Mouse (Mus musculus) urinary bladder, postnatal 36 days (tissue): ENCODE results near the gene Pilra.

Experiments
- DNase-seq, 2 experiments: peaks; one replicate each; pipeline ENCODE4 v3.0.0; 2022; ENCODE audit warnings: low spot score in 2 of 2, mixed read lengths in 1 of 2

Gene Pilra

DNA sequence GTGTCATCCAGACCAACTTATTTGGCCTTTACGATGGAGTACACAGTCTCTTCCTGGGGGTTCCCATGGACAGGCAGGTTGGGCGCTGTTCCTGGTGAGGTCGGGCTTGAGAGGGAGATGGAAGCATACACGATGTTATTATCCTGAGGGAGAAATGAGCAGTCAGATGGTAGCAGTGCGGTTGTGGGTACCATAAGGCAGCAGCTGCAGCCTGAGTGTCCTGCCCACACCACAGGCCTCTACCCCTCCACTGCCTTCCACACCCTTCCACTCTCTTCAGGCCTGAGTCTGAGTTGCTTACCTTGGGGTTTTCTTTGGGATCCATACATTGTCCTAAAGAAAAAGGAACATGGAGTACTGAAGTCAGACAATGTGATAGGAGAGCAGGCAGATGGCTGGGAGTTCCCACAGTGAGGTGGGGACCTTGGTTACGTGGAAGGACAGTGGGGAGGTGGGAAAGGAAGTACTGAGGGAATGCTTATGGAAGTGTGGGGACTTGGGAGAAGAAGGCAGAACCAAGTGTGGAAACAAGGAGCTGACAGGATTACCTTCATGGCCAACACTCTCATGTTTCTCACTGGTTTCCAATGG is 12.5 kb downstream of the Pilra start:
- no peak for DNase-seq

DNA sequence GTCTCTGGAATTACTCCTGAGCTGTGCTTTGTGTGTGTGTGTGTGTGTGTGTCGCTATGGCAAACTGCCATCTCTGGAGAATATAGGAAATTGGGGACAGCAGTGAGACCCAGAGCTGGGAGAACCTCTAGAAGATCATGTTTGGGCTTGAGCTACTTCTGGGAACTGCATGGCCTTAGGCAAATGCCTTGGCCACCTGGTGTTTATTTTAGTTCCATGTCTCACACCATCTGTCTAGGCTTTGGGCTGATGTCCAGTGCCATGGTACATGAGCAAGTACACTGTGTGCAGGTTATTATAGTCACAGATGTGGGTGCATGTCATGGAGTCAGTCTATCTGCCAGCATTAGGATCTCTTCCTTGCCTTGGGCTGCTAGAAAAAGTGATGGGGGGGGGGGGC is 13.5 kb downstream of the Pilra start:
- DNase-seq: no peak

DNA sequence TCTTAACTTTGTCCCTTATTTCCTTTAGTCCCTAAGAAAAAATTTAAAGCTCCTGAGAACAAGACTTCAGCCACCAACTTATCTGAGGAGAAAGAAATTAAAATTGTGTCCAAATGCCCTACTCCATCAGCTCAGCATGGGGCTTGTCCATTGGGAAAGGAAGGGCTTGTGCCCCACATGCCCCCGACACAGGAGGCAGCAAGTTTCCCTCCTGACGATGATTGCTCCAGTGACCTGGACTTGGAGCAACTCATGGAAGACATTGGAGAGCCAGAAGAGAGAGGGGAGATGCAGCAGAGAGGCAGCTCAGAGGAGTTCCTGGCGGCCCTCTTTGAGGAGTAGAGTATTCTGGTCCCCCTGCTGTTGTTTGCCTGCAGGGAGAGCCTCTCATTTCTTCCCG is 14.0 kb downstream of the Pilra start:
- no peak for DNase-seq

DNA sequence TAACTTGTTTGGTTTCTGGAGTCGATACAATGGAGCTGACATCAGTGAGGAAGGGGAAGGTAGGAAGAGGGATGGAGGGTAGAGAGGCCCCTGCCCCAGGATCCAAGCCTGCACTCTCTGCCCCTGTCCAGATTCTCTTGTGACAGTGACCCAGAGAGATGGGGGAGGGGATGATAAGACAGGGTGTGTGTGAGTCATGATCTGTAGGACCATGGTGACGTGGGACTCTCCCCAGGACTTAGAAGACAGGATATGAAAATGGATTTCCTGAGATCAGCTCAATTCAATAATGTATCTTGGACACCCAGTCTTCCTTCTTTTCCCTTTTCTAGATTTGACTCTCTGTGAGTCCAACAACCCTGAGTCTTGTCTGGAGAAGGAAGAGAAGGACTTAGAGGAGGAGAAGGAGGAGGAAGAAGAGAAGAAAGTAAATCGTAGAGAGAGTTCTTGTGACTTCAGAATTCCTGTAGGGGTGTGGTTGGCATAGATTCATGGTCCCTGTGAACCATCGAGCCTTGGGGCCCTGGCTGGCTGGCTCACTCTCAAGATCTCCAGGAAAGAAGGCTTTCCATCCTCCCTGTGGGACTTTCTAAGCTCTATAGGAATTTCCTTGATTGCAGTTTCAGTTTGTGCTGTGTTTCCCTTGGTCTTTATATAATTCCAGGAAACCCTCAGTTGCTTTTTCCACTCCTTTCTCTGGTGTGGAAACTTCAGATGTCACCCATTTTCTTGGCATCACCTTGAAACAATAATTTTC is 18.4 kb downstream of the Pilra start:
- DNase-seq: no peak

DNA sequence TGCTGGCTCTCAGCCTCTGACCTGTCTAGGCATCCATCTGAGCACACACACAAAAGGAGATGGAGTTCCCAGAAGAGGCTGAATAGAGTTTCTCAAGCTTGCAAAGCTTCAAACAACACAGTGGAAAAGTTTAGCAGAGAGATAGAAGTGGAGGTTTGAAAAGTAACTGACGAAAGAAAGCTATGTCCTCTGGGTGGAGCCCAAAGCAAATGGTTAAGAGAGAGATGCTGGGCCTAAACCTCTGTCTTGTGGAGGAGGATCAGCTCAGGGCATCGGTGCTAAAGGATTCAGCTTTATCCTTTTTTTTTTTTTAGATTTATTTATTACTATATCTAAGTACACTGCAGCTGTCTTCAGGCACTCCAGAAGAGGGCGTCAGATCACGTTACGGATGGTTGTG is 27.8 kb downstream of the Pilra start:
- no peak for DNase-seq

DNA sequence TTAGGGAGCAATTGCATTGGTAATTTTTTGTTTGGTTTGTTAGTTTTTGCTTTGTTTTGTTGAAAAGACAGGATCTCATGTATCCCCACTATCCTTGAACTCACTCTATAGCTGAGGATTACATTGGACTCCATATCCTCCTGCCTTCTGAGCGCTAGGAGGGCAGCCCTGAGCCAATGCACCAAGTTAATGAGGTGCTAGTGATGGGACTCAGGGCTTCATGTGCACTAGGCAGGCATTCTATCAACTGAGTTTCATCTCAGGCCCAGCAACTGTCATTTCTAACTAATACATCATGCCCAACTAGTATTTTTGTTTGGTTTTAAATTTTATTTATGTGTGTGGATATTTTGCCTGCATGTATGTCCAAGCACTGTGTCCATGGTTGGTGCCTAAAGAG is 29.9 kb downstream of the Pilra start:
- no peak for DNase-seq

DNA sequence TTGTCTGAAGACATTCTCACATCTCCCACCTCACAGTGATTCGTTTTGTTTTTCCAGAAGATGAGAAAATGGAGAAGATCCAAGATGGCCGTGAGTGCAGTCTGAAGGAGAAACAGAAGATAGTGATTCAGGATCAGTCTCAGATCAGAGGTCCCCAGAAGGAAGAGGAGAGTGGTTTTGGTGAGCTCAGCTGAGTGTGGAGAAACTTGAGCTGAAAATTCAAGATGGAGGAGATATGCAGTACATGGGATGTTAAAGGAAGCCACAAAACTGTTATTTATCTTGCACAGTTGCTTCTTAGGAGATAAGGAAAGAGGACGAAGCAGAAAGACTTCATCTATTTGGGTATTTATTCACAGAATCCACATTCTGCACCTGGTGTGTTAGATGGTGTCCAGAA is 35.2 kb downstream of the Pilra start:
- no peak for DNase-seq

DNA sequence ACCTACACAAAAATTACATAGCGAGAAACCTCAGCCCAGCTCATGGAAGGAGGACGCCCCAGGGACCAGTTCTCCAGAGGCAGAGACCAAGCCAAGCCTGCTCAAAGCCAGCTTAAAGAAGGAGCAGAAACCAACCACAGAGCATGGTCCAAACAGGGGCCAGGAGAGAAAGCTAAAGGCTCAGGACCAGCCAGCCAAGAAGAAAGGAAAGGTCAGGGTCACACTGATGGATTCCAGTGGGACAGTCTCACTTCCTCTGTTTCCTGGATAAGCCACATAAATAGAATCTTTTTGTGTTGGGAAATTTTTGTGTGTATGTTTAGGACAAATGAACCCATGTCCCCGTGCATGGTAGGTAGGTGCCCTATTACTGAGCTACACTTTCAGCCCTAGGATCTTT is 39.5 kb downstream of the Pilra start:
- DNase-seq: no peak

DNA sequence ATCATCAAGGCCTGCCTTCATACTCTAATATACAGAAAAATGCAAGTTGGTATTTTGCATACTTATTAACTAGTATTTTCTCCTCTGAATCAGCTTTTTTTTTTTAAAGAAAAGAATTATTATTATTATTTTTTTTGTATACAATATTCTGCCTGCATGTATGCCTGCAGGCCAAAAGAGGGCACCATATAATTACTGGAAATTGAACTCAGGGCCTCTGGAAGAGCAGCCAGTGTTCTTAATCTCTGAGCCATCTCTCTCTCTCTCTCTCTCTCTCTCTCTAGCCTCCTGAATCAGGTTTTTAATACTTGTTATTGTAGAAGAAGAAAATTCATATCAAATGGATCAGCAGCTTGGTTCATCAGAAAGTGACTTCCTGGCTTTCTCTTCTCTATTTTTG is 44.5 kb downstream of the Pilra start:
- DNase-seq: no peak

DNA sequence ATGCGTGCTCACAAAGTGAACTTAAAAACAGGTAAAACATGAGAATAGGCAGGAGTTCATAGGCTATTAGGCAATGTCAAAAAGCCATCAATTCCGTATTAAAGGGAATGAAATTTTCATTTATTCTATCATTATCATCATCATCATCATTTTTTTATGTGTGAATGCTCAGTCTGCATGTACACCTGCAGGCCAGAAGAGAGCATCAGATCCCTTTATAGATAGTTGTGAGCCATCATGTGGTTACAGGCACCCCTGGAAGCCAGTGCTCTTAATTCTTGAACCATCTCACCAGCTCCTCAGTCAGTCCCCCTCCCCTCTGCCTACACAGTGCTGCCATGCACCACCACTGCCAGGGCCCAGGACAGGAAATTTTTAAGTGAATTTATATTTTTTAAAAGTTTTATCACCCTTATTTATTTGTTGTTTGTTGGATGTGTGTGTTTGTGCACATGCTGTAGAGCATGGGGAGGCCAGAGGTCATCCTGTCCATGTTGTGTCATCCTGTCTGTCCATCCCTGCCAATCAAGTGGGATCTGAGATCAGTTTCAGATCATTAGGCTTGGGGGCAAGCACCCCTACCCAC is 47.0 kb downstream of the Pilra start:
- no peak for DNase-seq

DNA sequence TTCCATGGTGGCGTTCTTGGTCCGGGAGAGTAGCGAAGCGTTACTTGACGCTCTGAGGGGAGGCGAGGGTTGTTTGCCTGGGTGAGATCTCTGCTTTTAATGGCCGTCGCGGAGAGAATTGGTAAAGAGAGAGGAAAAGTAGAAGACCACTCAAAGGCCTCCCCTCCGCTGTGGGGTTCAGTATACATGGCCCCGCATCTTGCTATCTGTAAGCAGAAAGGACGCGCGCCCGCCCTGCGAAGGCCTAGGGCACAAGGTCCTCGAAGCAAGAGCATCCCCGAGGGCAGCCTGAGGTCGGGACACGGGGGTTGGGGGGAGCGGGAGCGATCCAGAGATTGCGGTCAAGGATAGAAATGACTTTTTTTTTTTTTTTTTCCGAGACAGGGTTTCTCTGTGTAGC is 47.9 kb downstream of the Pilra start:
- DNase-seq: no peak

DNA sequence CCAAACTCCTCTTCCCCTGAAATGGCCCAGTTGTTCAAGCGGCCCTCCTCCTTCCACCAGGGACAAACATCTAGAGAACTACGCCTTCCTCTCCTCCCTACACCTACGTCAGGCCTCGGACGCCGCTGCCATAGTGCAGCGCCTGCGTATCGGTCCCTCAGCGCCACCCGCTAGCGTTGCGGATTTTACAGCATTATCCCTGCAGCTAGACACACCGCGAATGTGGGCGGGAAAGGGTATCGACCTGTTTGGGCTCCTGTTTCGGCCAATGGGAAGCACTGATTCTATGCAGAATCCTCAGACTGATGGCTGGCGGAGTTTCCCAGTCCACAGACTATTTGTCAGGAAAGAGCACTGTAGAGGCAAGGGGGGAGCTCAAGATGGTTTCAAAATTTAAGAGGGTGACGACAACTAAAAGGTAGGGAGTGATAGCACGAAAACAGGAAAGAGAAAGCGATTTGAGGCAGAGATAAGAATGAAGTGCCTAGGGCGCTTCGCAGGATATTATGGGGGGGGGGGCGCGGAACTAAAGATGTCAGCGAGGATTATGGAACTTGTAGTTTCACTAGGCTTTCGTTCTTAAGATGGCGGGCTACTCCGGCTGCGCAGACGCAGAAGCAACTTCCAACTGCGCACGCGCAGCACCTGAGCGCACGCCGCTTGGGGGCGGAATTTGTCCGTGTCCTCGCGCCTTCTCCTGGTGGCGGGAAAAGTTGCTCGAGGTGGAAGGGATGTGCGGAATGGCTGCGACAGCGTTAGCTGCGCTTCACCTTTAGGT is 48.7 kb downstream of the Pilra start, which contains the start of the genes Mepce and Zcwpw1:
Gene Mepce (minus strand): TSS at position 505 of the 778 bp plus-strand sequence.
Gene Zcwpw1 (plus strand): TSS at position 648 of the 778 bp plus-strand sequence.
- peak; percentile 94 to 95 for DNase-seq

DNA sequence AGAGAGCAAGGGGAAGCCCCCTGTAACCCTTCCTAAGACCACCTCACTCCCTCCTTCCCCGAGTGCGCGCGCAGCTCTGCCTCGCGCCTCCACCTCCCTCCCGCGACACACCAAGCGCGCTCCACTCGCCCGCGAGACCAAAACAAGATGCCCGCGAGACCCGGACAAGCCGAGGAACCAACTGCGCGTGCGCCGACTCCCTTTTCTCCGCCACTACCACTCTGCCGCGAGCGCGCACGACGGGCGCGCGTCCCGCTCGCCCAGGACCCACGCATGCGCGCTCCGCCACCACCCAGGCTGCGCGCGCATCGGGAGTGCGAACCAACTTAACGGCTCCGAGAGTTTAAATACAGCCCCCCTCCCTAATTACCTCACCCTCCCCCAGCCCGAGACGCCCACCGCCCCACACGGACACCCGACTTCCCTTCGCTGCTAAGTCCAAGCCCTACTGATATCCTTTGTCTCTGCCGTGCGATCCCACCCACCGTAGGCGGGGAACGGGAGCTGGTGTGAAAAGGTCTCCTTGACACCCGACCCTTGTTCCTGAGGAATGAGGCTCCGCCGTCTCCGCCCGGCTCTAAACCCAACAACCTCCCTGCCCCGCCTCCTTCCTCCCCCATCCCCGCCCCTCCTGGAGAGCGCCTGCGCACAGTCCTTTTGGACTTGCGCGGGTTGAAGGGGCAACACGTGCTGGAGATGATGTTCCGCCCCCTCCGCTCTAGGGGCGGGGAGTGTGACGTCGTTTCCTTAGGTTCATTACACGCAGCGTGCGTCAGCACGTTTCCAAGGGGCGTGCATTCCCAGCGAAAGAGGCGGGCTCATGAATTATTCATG is 49.8 kb downstream of the Pilra start:
- DNase-seq: peak; percentile 98 to 99

DNA sequence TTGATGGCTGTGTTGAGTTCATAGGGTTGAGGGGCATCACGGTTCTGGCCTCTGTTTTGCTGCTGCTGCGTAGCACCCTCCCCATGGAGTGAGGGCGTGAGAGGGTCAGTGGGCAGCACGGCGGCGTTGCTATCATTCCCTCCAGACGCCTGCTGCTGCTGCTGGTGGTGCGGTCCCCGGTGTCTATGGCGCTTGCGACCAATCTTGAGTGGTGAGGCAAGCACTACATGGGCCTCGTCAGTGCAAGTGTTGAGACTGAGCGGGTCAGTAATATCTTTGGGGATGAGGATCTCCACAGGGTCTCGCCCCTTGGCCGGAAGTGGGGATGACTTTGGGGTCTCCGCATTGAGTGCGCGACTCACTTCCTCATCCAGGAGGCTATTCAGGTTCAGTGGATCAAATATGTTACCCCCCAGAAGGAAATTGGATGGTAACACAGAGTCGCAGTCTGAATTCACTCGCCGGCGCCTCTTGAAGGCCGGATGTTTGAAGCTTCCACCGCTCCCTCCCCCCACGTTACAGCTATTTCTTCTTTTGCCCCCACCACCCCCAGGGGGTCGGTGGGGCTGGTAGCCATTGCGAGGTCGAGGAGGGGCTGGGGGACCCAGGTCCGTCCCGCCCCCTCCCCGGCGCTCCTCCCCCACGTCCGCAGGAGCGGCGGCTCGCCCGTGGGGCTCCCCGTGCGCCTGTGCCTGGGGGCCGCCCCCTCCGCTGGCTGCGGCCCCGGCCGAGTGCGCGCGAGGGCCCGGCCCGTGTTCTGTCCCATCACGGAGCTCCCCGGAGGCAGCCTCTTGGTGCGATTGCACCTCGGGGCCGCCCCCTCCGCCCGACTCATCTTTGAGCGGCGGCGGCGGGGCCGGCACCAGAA is 50.7 kb downstream of the Pilra start:
- DNase-seq: peak; percentile 42 to 43

DNA sequence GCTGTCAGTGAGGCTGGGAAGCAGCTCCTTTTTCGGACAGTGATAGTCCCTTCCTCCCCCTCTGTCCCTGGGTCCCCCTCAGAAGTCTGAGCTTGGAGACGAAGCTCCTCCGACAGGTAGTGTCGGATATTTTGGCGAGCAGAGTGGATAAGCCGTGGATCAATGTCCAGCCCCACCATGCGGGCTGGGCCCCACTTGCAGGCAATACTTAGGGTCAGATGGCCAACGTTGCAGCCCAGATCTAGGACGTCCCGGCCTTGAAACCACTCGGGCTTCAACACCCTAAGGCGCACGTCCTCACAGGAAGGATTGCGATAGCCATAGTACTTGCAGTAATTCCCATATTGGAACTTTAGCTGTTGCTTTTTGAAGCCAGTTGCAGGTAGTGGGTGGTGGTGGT is 51.5 kb downstream of the Pilra start:
- DNase-seq: no peak

DNA sequence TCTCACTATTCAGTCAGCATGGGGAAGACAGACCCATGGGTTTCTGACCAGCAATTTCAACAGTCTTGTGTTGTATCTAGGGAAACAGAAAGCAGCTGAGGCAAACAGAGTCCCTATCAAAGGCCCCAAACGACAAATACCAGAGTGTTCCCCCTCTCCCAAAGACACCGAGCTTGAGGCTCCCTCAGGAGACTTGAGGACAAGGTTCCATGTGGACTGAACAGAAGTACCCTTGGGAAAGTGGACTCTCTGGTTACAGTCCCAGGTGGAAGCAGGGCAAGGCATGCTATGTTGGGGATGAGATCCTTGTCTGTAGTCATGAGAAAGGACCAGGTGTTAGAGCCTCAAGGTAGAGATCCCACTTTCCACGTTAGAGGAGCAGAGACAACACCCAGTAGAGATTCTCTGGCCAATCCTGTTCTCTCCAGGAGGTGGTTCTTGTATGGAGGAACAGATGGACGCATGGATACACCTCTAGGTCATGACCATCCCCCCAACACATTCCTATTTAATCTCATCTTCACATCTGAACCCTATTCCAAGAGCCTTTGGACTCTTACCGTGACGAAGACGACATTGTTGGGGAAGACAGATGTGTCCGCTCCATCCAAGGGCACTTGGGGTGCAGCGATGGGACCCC is 52.1 kb downstream of the Pilra start:
- DNase-seq: no peak

DNA sequence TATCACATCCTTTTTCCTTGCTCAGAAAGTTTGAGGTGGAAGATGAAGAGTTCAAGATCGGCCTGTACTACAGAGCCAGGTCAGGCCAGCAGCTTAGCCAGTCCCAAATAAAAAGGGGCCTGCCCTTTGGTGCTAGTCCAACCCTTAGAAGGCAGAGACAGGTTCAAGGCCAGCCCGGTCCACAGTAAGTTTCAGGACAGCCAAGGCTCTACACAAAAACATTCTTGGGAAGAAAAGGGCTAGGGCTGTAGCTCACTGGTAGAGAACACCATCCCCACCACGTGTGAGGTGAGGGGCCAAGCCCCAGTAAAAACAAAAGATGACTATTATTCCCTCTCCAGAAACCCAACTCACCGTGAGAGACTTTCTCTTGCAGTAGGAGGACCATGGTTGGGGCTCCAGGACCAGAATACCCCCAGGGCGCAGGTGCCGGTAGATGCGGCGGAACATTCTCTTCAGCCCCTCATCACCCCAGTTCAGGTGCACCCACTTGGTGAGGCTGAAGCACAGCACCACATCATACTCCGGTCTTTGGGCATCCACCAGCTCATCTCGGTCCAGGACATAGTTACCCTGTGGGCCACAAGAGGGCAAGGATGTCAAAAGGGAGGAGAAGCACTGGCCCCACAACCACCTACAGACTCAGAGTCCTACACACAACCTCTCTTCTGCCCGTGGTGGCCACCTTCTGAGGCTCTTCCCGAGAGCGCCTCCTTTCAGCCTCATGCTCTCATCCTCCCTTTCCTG is 53.1 kb downstream of the Pilra start:
- no peak for DNase-seq

DNA sequence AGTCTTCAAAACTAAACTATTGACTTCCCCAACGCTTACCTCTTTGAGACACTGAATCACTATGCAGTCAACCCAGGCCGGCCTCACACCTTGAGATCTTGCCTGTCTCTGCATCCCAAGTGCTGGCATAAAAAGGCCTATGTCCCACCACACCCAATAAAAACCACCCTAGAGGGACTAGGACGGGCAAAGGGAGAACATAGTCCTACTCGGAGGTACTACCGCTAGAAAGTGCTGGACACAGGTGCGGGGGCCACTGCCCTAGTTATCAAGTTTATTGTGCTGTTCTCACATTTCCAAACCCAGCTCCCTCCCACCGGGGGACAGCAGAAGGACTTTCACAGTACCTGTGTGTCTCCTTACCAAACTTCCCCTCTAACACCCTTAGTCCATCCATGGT is 54.4 kb downstream of the Pilra start:
- DNase-seq: no peak
